Mouse (Mus musculus): Measurements from ENCODE around the gene Cdk5r1.

Cdk5r1 gene

GRCm38 (mm10) chr11:80479906-80480866 lies 3.4 kb downstream of the Cdk5r1 start:
- DNase-seq (ENCODE audit: extremely low spot score, low read depth, low spot score): no peak

- no peak for DNase-seq (ENCODE audit: extremely low spot score, low read depth, low spot score)
Measured at GRCm38 (mm10) chr11:80481409-80482050, 4.7 kb downstream of the Cdk5r1 start.

DNA sequence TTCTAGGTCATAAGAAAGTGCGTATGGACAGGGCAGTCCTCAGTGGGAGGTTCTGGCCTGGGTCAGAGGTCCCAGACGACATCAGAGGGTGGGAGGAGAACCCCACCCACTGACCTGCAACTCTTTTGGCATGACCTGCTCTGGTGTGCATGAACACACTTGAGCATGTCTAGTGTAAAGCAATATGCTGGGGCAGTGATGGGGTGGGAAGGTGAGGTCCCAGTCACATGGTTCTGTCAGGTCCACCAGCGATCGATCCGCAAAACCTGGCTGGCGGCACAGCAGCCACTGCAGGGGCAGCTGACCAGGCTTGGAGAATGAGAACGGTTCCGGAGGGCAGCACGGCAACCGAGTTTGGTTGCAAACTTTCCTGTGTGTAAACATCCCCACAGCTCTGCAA lies 5.5 kb downstream of the Cdk5r1 start:
- DNase-seq (ENCODE audit: extremely low spot score, low read depth, low spot score): no peak

- no peak for DNase-seq (ENCODE audit: extremely low spot score, low read depth, low spot score)
Measured at GRCm38 (mm10) chr11:80482921-80483320, 6.1 kb downstream of the Cdk5r1 start.

GRCm38 (mm10) chr11:80483536-80484067 lies 6.8 kb downstream of the Cdk5r1 start:
- no peak for DNase-seq (ENCODE audit: extremely low spot score, low read depth, low spot score)

GRCm38 (mm10) chr11:80484191-80484791 lies 7.5 kb downstream of the Cdk5r1 start:
- no peak for DNase-seq (ENCODE audit: extremely low spot score, low read depth, low spot score)

GRCm38 (mm10) chr11:80485120-80485551 lies 8.3 kb downstream of the Cdk5r1 start:
- no peak for DNase-seq (ENCODE audit: extremely low spot score, low read depth, low spot score)

DNA sequence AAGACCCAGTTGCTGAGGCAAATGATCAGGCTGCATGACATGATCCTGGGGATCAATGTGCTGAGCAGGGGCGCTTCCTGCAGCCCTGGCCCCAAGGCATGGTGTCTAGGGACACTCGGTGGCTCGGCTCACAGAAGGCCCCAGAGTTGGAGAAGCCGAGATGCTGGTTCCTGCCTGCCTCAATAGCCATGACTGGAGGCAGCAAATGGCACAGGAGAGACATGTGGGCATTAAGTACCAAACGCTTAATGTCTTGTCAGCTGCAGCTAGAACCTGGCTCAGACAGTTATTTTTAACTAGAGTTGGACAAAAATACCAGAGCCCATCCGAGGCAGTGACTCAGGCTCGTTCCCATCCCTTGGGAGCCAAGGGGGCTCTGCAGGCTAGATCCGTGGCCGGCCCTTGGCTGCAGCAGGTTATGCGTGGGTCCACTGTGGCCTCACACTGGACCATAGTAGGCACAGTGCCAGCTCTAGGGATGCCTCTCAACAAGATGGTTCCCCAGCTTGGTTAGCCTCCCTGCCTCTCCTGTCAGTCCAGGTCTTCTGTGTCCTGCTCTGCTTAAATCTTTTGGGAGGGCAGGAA lies 8.9 kb downstream of the Cdk5r1 start:
- DNase-seq (ENCODE audit: extremely low spot score, low read depth, low spot score): no peak

DNA sequence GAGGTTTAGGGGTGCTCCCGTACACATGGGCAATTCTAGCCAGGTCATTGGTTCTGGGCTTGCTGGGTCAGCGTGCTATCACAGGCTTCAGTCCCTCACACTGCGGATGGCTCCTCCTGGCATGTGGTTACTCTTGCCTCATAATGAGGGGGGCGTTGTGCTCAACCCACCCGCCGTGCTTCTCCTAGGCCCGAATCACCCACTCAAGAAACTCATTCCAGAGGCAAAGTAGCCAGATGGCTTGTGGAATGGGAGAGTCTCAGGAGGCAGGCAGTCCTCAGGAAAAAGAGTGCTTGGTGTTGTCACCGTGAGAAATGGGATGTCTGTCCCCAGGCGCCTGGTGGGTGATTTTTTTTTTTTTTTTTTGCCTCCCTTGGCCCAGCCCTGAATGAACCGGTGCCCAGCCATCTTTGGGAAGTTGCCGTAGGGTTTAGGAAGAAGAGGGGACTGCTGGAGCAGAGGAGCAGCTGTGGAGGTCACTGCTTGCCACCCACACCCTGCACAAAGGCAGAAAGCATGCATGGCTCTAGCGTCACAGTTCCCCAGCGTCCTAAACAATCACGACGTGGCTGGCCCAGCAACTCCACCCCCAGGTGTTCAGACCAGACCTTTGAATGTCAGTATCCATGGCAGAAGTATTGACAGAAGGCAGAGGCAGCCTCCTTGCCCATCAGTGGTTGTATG lies 11.2 kb downstream of the Cdk5r1 start:
- no peak for DNase-seq (ENCODE audit: extremely low spot score, low read depth, low spot score)

DNA sequence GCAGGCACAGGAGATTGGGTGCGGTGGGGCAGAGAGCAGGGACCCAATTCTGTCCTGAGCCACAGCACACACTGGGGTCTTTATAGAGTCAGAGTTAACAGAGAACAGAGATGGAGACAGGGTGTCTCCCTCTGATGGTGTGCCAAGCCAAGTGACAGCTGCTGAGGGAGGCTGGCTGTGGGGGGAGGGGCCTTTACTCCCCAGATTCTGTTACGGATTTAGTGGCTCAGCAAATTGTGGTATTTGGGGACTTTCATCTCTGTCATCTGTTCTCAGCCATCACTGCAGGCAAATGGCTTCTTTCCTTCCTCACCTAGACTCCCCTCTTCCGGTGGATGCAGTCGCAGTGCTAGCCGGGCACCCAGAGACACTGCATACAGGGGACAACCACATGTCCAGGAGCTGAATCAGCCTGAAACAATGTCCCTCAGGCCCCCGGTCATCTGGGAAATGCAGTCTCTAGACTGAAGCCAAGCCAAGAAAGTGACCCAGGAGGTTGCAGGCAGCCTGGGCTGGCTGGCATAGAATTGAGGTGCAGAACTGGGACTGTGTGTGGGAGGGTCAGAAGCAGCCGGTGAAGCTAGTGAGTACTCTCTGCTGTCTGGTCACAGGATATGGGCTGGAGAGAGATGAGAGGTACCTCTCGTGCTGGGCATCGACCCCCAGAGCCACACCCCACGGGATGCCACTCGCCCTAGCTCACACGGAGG lies 12.5 kb downstream of the Cdk5r1 start:
- no peak for DNase-seq (ENCODE audit: extremely low spot score, low read depth, low spot score)

- DNase-seq (ENCODE audit: extremely low spot score, low read depth, low spot score): no peak
Measured at GRCm38 (mm10) chr11:80489882-80490196, 13.0 kb downstream of the Cdk5r1 start.

DNA sequence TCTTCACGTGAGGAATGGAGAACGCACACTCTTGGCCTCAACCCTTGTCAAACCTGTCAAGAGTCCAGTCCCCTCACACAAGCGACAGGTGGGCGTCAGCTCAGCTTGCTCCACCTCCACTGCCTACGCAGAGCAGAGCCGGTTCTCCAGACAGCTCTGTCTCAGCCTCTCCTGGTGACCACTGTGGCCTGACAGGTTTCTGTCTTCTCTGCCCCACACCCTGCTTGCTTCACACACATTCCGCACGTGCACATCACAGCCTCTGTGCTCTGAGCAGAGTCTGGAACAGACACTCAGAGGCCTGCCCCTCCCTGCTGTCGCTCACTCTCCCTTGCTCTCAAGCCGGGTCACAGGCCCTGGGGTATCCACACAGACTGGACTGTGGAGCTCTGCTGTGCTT lies 14.0 kb downstream of the Cdk5r1 start:
- no peak for DNase-seq (ENCODE audit: extremely low spot score, low read depth, low spot score)

DNA sequence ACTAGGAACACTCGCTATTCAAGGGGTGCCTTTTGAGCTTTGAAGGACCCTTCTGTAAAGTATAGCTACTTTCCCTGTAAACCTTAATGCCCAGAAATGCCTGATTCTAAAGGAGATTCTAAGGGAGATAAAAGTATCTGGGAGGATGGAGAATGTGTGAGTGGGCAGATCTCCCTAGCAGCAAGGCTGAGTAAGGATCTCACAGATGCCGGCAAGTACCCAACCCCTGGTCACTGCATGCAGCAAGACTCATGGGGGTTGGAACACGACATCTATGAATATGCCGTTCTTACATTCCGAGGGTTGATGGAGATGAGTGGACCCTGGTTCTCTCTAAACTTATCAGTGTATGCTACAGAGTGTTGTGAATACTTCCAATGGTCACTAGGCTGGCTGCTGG lies 16.4 kb downstream of the Cdk5r1 start:
- no peak for DNase-seq (ENCODE audit: extremely low spot score, low read depth, low spot score)

DNA sequence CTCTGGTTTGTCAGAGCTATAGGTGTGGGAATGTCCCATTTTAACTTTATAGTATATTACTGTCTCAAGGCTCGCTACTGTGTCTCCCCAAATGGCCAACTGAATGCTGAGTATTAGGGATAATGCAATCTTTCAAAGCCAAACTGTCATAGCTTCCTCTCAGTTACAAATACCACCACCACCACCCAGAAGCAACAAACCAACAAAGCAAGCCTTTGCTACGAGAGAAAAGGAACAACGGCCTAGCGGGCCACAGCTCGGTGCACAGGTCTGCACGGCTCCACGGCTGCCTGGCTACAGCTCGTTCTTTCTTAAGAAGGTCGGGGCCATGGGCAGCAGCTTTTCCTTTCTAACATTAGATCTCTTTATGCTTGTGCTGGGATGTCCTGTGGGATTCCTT lies 18.0 kb downstream of the Cdk5r1 start:
- DNase-seq (ENCODE audit: extremely low spot score, low read depth, low spot score): no peak

DNA sequence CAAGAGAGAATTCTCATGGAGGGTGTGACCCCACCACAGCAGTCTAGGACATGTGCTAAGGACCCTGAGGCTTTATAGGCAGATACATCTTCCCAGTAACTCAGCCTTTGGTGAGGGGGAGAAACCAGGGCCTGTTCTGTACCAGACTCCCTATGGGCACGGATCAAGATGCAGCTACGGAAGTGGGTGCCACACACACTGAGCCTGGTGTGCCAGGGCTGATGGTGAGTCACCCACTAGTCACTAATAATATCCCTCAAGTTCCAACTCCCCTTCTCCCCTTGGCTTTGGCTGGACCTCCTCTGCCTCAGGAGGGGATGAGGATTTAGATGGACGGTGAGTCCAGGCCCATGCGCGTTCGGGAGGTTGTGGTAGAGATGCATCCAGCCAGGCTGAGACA lies 19.1 kb downstream of the Cdk5r1 start:
- no peak for DNase-seq (ENCODE audit: extremely low spot score, low read depth, low spot score)

- DNase-seq (ENCODE audit: extremely low spot score, low read depth, low spot score): no peak
Measured at GRCm38 (mm10) chr11:80496640-80497039, 19.8 kb downstream of the Cdk5r1 start.

DNA sequence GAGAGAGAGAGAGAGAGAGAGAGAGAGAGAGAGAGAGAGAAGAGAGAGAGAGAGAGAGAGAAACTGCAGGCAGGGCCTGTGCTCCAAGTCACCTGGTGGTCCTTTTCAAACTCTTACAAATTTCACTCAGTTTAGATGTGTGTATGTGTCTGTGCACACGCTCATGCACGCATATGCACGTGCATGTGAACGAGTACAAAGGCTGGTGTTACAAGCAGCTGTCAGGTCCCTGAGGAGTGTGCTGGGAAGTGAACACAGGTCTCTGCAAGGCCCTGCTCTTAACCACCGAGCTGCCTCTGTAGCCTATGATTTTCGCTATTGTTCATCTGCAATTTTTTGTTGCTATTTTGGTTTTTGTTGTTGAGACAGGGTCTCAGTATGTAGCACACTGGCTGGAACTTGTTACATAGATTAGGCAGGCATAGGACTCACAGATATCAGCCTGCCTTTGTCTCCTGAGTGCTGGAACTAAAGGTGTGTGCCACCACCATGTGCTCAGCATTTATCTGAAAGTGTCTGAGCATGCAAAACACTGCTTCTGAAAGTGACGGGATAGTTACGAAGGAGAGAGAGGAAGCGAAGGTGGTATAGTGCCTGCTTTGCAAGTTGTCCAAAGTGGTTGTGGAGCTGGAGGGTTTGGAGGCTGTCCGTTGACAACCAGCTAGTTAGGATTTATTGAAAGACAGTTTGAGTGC lies 20.5 kb downstream of the Cdk5r1 start:
- DNase-seq (ENCODE audit: extremely low spot score, low read depth, low spot score): no peak

DNA sequence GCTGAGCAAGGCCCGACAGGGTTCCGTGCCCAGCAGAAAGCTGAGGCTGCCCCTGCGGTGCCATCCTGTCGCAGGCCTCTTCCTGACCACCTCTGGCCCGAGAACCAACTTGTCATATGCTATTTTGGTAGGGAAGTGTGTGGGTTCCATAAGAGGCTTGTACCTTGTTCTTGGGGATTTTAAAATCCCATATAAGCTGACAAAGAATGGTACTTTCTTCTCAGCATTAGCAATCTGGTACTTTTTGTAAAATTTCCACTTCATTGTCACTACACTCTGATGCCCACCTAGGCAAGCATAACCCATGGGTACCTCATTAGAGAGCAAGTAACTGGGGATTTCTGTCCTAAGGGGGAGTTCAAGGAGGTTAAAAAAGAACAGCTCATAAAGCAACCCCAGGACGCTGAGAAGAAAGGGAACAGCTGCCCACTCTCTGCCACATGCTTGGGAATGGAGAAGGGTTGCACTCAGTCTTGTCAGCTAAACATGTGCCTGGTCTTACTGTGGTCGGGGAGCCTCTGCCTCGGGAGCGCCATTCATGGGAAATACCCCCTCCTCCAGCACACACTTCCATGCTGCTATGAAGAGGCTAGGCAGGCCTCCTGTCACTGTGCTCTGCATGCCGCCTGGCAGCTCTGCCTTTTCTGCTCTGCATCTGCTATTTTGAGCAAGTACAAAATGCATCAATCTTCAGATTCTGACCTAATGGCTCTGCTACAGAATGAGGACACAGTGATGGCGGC lies 21.7 kb downstream of the Cdk5r1 start:
- no peak for DNase-seq (ENCODE audit: extremely low spot score, low read depth, low spot score)

- DNase-seq (ENCODE audit: extremely low spot score, low read depth, low spot score): no peak
Measured at GRCm38 (mm10) chr11:80499550-80499952, 22.7 kb downstream of the Cdk5r1 start.

Measured in hindlimb bud, embryonic 11.5 days (tissue).